Mouse (Mus musculus) liver, adult (tissue): ENCODE results near the gene Cyb5r2.

Experiments used
- GATA4 ChIP-seq: IDR thresholded peaks from 2 replicates; pipeline ENCODE4 v1.6.1; 2014; ENCODE audit warnings: mild to moderate bottlenecking, low read length; ENCODE audit not compliant: insufficient replicate concordance

Cyb5r2 gene

GRCm38 (mm10) chr7:107699926-107700325 lies 57.9 kb downstream of the Cyb5r2 start:
- no peak for TF ChIP-seq GATA4
